Mouse (Mus musculus): ENCODE measurements around the gene Frmd5. TPM values are rescaled to one million over a fixed set of nuclear protein-coding genes. Genes with fewer than 3 reads are reported as not detected.

Gene Frmd5
- polyA plus RNA-seq, 1 experiment from 2014 or later = 3.3 TPM

- H3K36me3 ChIP-seq (ENCODE audit: control insufficient read depth, insufficient read depth, low read length) = no peaks in the 10 kb centered on the region
- H3K4me3 ChIP-seq (ENCODE audit: low read depth, low read length) = no peak overlapping the region
- H3K27ac ChIP-seq (ENCODE audit: low read depth) = no peak overlapping the region
- DNase-seq (ENCODE audit: low spot score) (no peak), ATAC-seq (replicated peaks; ENCODE audit: low FRiP score, low TSS enrichment, low read depth) (no peak)
- H3K4me1 ChIP-seq (replicated peaks; ENCODE audit: control insufficient read depth, insufficient read depth, low read length) = peaks cover 9% of the 10 kb centered on the region
- WGBS = 79% methylated on average over 7 of the region's 7 CpGs
- no peak overlapping the region for H3K9ac ChIP-seq (ENCODE audit: low read length)
- H3K4me2 ChIP-seq (ENCODE audit: low read length) = no peak overlapping the region
- no peaks in the 10 kb centered on the region for H3K9me3 ChIP-seq (ENCODE audit: control insufficient read depth, low read length)
- H3K27me3 ChIP-seq (replicated peaks; ENCODE audit: control insufficient read depth, insufficient read depth, low read length) = no peaks in the 10 kb centered on the region
Measured at GRCm38 (mm10) chr2:121615199-121615559, 191.7 kb downstream of the Frmd5 start.

GRCm38 (mm10) chr2:121614483-121615198 is 192.2 kb downstream of the Frmd5 start:
- no peaks in the 10 kb centered on the region for H3K9me3 ChIP-seq (ENCODE audit: control insufficient read depth, low read length)
- H3K27ac ChIP-seq (ENCODE audit: low read depth) = no peak overlapping the region
- H3K4me1 ChIP-seq (replicated peaks; ENCODE audit: control insufficient read depth, insufficient read depth, low read length) = peaks cover 10% of the 10 kb centered on the region
- ATAC-seq (replicated peaks; ENCODE audit: low FRiP score, low TSS enrichment, low read depth) = no peak
- H3K4me2 ChIP-seq (ENCODE audit: low read length) = no peak overlapping the region
- no peak overlapping the region for H3K9ac ChIP-seq (ENCODE audit: low read length)
- H3K27me3 ChIP-seq (replicated peaks; ENCODE audit: control insufficient read depth, insufficient read depth, low read length) = no peaks in the 10 kb centered on the region
- no peak for DNase-seq (ENCODE audit: low spot score)
- no peak overlapping the region for H3K4me3 ChIP-seq (ENCODE audit: low read depth, low read length)
- H3K36me3 ChIP-seq (ENCODE audit: control insufficient read depth, insufficient read depth, low read length) = no peaks in the 10 kb centered on the region
- 83% methylated on average over 9 of the region's 9 CpGs for WGBS

- Histone ChIP-seq H3K27ac (ENCODE audit: low read depth) (no peak overlapping the region), H3K9me3 (ENCODE audit: control insufficient read depth, low read length) (no peaks in the 10 kb centered on the region), H3K4me1 (replicated peaks; ENCODE audit: control insufficient read depth, insufficient read depth, low read length) (peaks cover 10% of the 10 kb centered on the region), H3K4me3 (ENCODE audit: low read depth, low read length) (no peak overlapping the region), H3K27me3 (replicated peaks; ENCODE audit: control insufficient read depth, insufficient read depth, low read length) (no peaks in the 10 kb centered on the region), H3K9ac (ENCODE audit: low read length) (no peak overlapping the region), H3K36me3 (ENCODE audit: control insufficient read depth, insufficient read depth, low read length) (no peaks in the 10 kb centered on the region), H3K4me2 (ENCODE audit: low read length) (no peak overlapping the region)
- ATAC-seq (replicated peaks; ENCODE audit: low FRiP score, low TSS enrichment, low read depth) (no peak), DNase-seq (ENCODE audit: low spot score) (no peak)
- 71% methylated on average over 5 of the region's 5 CpGs for WGBS
Measured at GRCm38 (mm10) chr2:121612112-121612511, 194.8 kb downstream of the Frmd5 start.

GRCm38 (mm10) chr2:121610008-121610884 is 196.6 kb downstream of the Frmd5 start:
- peak overlapping the region; percentile 20 for H3K4me2 ChIP-seq (ENCODE audit: low read length)
- H3K9me3 ChIP-seq (ENCODE audit: control insufficient read depth, low read length) = no peaks in the 10 kb centered on the region
- no peak overlapping the region for H3K4me3 ChIP-seq (ENCODE audit: low read depth, low read length)
- peaks cover 10% of the 10 kb centered on the region for H3K4me1 ChIP-seq (replicated peaks; ENCODE audit: control insufficient read depth, insufficient read depth, low read length)
- no peaks in the 10 kb centered on the region for H3K36me3 ChIP-seq (ENCODE audit: control insufficient read depth, insufficient read depth, low read length)
- WGBS = 27% methylated on average over 17 of the region's 17 CpGs
- DNase-seq (ENCODE audit: low spot score) = no peak
- no peak for ATAC-seq (replicated peaks; ENCODE audit: low FRiP score, low TSS enrichment, low read depth)
- H3K27ac ChIP-seq (ENCODE audit: low read depth) = no peak overlapping the region
- no peaks in the 10 kb centered on the region for H3K27me3 ChIP-seq (replicated peaks; ENCODE audit: control insufficient read depth, insufficient read depth, low read length)
- H3K9ac ChIP-seq (ENCODE audit: low read length) = no peak overlapping the region

- no peak overlapping the region for H3K27ac ChIP-seq (ENCODE audit: low read depth)
- H3K9ac ChIP-seq (ENCODE audit: low read length) = no peak overlapping the region
- H3K36me3 ChIP-seq (ENCODE audit: control insufficient read depth, insufficient read depth, low read length) = no peaks in the 10 kb centered on the region
- no peak overlapping the region for H3K4me2 ChIP-seq (ENCODE audit: low read length)
- ATAC-seq (replicated peaks; ENCODE audit: low FRiP score, low TSS enrichment, low read depth) (no peak), DNase-seq (ENCODE audit: low spot score) (no peak)
- H3K4me1 ChIP-seq (replicated peaks; ENCODE audit: control insufficient read depth, insufficient read depth, low read length) = peaks cover 10% of the 10 kb centered on the region
- no peaks in the 10 kb centered on the region for H3K9me3 ChIP-seq (ENCODE audit: control insufficient read depth, low read length)
- 57% methylated on average over 11 of the region's 11 CpGs for WGBS
- no peaks in the 10 kb centered on the region for H3K27me3 ChIP-seq (replicated peaks; ENCODE audit: control insufficient read depth, insufficient read depth, low read length)
- H3K4me3 ChIP-seq (ENCODE audit: low read depth, low read length) = no peak overlapping the region
Measured at GRCm38 (mm10) chr2:121609141-121609724, 197.7 kb downstream of the Frmd5 start.

GRCm38 (mm10) chr2:121602397-121602796 is 204.5 kb downstream of the Frmd5 start:
- Histone ChIP-seq H3K27me3 (replicated peaks; ENCODE audit: control insufficient read depth, insufficient read depth, low read length) (no peaks in the 10 kb centered on the region), H3K27ac (ENCODE audit: low read depth) (no peak overlapping the region), H3K4me2 (ENCODE audit: low read length) (no peak overlapping the region), H3K9ac (ENCODE audit: low read length) (no peak overlapping the region), H3K4me3 (ENCODE audit: low read depth, low read length) (no peak overlapping the region), H3K9me3 (ENCODE audit: control insufficient read depth, low read length) (no peaks in the 10 kb centered on the region), H3K4me1 (replicated peaks; ENCODE audit: control insufficient read depth, insufficient read depth, low read length) (no peaks in the 10 kb centered on the region), H3K36me3 (ENCODE audit: control insufficient read depth, insufficient read depth, low read length) (no peaks in the 10 kb centered on the region)
- whole genome bisulfite sequencing = 63% methylated on average over 4 of the region's 4 CpGs
- no peak for DNase-seq (ENCODE audit: low spot score)
- ATAC-seq (replicated peaks; ENCODE audit: low FRiP score, low TSS enrichment, low read depth) = no peak

- H3K4me2 ChIP-seq (ENCODE audit: low read length) = no peak overlapping the region
- no peak for ATAC-seq (replicated peaks; ENCODE audit: low FRiP score, low TSS enrichment, low read depth)
Measured at GRCm38 (mm10) chr2:121601543-121601942, 205.3 kb downstream of the Frmd5 start.

GRCm38 (mm10) chr2:121600736-121601135 is 206.2 kb downstream of the Frmd5 start:
- H3K4me3 ChIP-seq (ENCODE audit: low read depth, low read length) = no peak overlapping the region
- DNase-seq (ENCODE audit: low spot score) (no peak), ATAC-seq (replicated peaks; ENCODE audit: low FRiP score, low TSS enrichment, low read depth) (no peak)
- no peaks in the 10 kb centered on the region for H3K27me3 ChIP-seq (replicated peaks; ENCODE audit: control insufficient read depth, insufficient read depth, low read length)
- H3K4me2 ChIP-seq (ENCODE audit: low read length) = no peak overlapping the region
- no peak overlapping the region for H3K27ac ChIP-seq (ENCODE audit: low read depth)
- no peaks in the 10 kb centered on the region for H3K9me3 ChIP-seq (ENCODE audit: control insufficient read depth, low read length)
- no peaks in the 10 kb centered on the region for H3K4me1 ChIP-seq (replicated peaks; ENCODE audit: control insufficient read depth, insufficient read depth, low read length)
- H3K9ac ChIP-seq (ENCODE audit: low read length) = no peak overlapping the region
- 85% methylated on average over 8 of the region's 8 CpGs for WGBS
- H3K36me3 ChIP-seq (ENCODE audit: control insufficient read depth, insufficient read depth, low read length) = no peaks in the 10 kb centered on the region

More at GRCm38 (mm10) chr2:121601543-121601942, 205.3 kb downstream of the Frmd5 start:
- 73% methylated on average over 7 of the region's 7 CpGs for WGBS
- Histone ChIP-seq H3K9me3 (ENCODE audit: control insufficient read depth, low read length) (no peaks in the 10 kb centered on the region), H3K27me3 (replicated peaks; ENCODE audit: control insufficient read depth, insufficient read depth, low read length) (no peaks in the 10 kb centered on the region), H3K27ac (ENCODE audit: low read depth) (no peak overlapping the region), H3K9ac (ENCODE audit: low read length) (no peak overlapping the region), H3K4me3 (ENCODE audit: low read depth, low read length) (no peak overlapping the region), H3K36me3 (ENCODE audit: control insufficient read depth, insufficient read depth, low read length) (no peaks in the 10 kb centered on the region), H3K4me1 (replicated peaks; ENCODE audit: control insufficient read depth, insufficient read depth, low read length) (no peaks in the 10 kb centered on the region)
- no peak for DNase-seq (ENCODE audit: low spot score)

Measured in intestine, embryonic 14.5 days (tissue).